Mouse (Mus musculus) gastrocnemius, adult 2 months (tissue): ENCODE data around the gene Spns1. TPM values are rescaled to one million over a fixed set of nuclear protein-coding genes. Genes with fewer than 3 reads are reported as not detected.

ENCODE experiments used
- DNase-seq: peaks from one replicate; pipeline ENCODE4 v3.0.0; 2022
- H3K27ac ChIP-seq: fragments of 200-600 bp; 2 replicates; pipeline ENCODE4 v1.8.1; 2022; ENCODE audit warnings: mild to moderate bottlenecking
- H3K4me3 ChIP-seq: fragments of 200-600 bp; 2 replicates; pipeline ENCODE4 v1.8.1; 2022; ENCODE audit warnings: mild to moderate bottlenecking, moderate library complexity
- CTCF ChIP-seq: fragments of 200-600 bp; IDR thresholded peaks from 2 replicates; pipeline ENCODE4 v1.8.1; 2022; ENCODE audit warnings: antibody characterized with exemption, mild to moderate bottlenecking, moderate library complexity
- intact Hi-C: fragments of 180-260 bp; cut with DNase I; formaldehyde crosslinking; loops from one replicate; pipeline ENCODE4 v1.15.1; 2025
- total RNA-seq, 2 experiments: library from RNA; stranded (reverse); gene quantifications; 2 replicates each; pipeline ENCODE4 v1.2.3; 2021

Gene Spns1
- total RNA-seq, 2 experiments from 2014 or later, result 26.9 to 28.2 TPM

DNA sequence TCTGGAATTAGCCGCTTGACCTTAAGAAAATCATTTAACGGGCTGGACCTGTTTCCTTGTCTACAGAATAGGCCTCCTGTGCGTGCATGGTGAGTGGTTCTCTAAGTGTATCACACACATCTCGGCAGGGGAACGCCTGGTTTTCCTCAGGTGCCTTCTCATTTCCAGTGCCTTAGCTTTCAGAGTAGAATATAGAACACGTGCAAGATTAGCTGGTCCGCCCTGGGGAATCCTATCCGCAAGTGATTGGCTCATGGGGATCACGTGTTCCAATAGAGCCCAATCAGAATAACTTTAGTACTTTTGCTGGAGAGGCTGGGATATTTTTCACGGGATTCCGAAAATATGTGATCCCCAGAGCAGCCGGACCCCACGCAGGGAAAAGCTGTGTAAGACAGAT is 18.2 kb downstream of the Spns1 start:
- no peak for TF ChIP-seq CTCF
- intact Hi-C loops, result no loop called here
- Histone ChIP-seq H3K4me3 (peak overlapping the region; percentile 23; the same call in 1 of the 2 replicates), H3K27ac (no peak overlapping the region)
- no peak for DNase-seq

GRCm38 (mm10) chr7:126358413-126358812 is 18.8 kb downstream of the Spns1 start:
- no peak overlapping the region for H3K4me3 ChIP-seq
- no peak for TF ChIP-seq CTCF
- no peak overlapping the region for H3K27ac ChIP-seq
- intact Hi-C loops, result no loop called here
- no peak for DNase-seq

DNA sequence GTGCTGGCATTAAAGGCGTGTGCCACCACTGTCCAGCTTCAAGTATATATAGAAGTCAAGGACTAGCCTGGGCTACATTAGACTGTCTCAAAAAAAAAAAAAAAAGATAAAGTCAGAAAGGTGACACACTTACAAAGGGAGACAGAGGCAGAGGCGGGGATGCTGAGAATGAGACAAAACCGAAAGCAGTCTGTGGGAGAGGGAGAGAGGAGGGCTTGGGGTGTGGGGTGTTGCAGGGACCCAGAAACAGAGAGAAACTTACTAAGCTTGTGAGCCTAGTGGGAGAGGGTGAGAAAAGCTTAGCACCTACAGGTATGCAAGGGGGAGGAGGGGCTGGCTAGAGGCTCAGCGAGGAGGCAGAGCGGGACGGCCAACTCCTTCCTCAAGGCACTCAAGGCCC is 19.4 kb downstream of the Spns1 start:
- no peak for DNase-seq
- Histone ChIP-seq H3K4me3 (no peak overlapping the region), H3K27ac (no peak overlapping the region)
- intact Hi-C loops, result no loop called here
- no peak for TF ChIP-seq CTCF

- intact Hi-C loops, result no loop called here
- Histone ChIP-seq H3K4me3 (no peak overlapping the region), H3K27ac (no peak overlapping the region)
- no peak for TF ChIP-seq CTCF
- DNase-seq, result no peak
These were observed 20.3 kb downstream of the Spns1 start for GRCm38 (mm10) chr7:126356793-126357591.

DNA sequence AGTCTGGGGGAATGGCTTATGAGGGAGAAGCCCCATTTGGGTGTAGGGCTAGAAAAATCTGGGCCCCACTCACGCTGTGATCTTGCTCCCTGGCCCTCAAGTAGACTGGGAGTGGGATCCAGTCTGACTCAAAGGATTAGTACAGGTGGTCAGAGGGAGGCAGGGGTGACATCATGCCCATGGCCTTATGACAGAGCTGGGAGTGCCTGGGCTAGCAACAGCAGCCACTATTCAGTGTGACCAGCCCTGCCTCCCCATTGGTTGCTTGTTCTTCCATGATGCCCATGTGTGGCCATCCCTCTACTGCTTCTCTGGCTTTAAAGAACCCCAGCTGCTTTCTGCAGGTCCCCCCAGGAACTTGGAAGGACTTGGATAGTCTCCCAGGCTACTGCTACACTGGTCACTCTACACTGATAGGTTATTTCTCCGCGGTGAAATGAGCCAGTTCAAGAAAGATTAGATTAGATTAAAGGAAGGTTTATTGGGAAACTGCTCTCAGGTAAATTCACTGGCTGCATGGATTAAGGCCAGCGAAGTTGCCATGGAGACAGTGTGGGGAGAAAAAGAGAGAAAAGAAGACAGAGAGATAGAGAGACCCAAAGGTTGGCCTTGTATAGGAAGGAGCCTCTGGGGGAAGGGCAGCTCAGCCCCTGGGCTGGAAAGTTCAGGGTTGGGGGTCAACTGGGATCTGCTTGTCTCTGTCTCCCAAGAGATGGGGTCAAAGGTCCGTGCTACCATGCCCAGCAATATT is 21.2 kb downstream of the Spns1 start:
- no peak for DNase-seq
- Histone ChIP-seq H3K4me3 (no peak overlapping the region), H3K27ac (no peak overlapping the region)
- no peak for TF ChIP-seq CTCF
- intact Hi-C loops, result no loop called here

- no peak for DNase-seq
- Histone ChIP-seq H3K4me3 (no peak overlapping the region), H3K27ac (no peak overlapping the region)
- intact Hi-C loops, result no loop called here
- TF ChIP-seq CTCF, result no peak
These were observed 22.3 kb downstream of the Spns1 start for GRCm38 (mm10) chr7:126354738-126355614.

DNA sequence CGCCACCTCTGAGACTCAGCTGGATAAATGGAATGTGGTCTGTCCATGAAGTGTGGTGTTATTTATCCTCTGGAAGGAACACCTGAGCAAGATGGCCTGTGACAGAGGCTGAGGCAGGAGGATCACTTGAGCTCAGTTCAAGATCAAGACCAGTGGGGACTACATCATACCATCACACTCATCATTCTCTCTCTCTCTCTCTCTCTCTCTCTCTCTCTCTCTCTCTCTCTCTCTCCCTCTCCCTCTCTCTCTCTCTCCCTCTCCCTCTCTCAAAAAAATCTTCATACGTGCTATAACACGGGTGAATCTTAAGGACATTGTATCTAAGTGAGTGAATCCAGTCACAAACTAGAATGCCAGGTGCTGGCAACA is 23.3 kb downstream of the Spns1 start:
- no peak for TF ChIP-seq CTCF
- no peak for DNase-seq
- Histone ChIP-seq H3K4me3 (no peak overlapping the region), H3K27ac (no peak overlapping the region)
- intact Hi-C loops, result no loop called here

DNA sequence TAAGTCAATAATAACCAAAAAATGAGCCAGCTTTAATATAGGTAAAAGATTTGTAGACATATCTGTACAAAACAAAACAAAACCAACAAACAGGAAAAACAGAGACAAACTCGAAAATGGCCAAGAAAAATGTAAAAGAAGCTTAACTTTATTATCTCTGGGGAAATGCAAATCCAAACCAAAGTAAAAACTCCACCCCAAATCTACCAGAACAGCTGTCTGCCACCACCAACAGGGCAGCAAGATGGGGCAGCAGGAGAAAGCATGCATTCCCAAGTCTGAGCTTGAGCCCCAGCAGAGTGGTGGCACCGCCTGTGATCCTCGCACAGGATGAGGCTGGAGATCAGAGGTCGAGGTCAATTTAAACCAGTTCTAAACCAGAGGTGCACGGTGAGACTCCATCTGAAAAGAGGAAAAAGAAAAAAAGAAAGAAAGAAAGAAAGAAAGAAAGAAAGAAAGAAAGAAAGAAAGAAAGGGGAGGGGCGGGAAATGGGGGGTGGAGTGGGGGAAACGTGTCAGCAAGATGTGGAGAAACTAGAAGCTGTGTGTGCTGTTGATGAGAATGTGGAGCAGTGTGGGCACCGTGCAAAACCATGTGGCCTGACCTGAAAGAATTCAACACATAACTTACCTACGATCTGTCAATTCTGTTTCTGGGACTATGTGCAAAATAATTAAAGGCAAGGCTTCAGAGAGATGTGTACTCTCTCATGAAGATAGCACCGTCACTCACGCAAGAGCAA is 23.8 kb downstream of the Spns1 start:
- intact Hi-C loops, result no loop called here
- no peak overlapping the region for H3K4me3 ChIP-seq
- no peak for TF ChIP-seq CTCF
- no peak overlapping the region for H3K27ac ChIP-seq
- DNase-seq, result no peak

DNA sequence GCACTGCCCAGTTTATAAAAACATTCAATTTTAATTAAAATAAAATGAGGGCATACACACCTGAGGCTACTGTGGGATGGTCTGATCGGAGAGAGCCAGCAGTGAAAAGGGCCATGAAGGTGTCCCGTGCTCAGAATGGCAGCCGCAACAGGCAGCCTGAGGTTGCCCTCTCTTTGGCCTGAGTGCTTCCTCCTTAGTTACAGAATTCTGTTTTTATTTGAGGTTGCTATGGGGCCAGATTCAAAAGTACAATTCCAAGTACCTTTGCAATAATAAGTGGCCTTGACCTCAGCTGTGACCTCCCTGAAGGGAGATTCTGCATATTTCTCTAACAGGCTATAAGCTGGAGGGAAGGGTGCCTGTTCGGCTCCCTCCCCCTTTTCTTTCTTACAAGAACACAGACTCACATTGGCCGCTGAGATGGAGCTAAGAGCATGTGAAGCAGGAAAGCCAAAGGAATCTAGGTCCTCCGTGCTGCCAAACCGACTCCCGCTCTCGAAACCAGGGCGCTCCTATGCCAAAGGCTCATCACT is 25.8 kb downstream of the Spns1 start:
- no peak for TF ChIP-seq CTCF
- DNase-seq, result no peak
- Histone ChIP-seq H3K4me3 (no peak overlapping the region), H3K27ac (no peak overlapping the region)
- intact Hi-C loops, result no loop called here

DNA sequence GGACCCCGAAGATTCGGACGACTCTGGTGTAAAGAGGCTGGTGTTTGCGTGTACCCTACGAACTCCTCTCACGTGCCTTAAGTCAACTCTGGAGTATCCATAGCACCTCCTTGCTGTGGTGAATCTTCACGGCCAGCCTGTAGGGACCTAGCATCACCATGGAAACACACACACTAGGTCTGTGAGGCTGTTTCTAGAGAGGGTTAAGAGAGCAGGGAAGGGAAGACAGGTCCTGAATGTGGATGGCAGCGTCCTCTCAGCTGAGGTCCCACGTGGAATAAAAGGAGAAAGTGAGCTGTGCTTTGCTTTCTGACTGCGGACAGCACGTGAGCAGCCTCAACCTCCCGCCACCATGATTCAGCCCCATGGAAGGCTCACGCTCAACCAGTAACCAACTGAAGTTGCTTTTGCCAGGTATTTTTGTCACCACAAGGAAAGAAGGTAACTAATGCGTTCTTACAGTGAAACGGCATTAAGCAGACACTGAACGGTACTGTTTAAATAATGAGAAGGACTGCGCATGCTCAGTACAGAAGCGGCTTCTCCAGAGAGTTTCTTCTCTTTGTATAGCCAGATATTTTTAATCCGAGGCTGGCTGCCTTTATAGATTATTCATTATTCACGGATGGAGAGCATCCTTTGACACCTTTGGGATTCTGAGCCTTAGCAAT is 26.4 kb downstream of the Spns1 start:
- no peak for TF ChIP-seq CTCF
- no peak for DNase-seq
- intact Hi-C loops, result no loop called here
- H3K4me3 ChIP-seq, result no peak overlapping the region
- no peak overlapping the region for H3K27ac ChIP-seq

DNA sequence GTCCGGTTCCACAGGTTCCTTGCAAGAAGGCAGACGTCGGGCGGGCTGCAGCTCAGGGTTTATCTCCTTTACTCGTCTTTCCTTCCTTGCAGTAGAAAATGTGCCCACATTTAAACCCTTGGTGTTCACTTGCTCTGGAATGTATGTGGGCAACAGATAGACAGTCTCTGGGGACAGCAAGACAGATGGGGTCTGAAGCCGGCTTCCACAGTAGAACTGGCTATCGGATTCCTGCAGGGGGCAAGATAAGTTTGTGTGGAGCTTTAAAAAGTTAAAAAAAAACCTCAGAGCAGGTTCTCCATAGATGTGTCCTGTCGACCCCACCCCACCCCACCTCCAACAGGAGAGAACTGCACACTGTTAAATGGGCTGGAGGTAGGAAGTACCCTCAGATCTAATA is 29.0 kb downstream of the Spns1 start:
- no peak overlapping the region for H3K27ac ChIP-seq
- no peak for DNase-seq
- no peak overlapping the region for H3K4me3 ChIP-seq
- no peak for TF ChIP-seq CTCF
- intact Hi-C loops, result no loop called here
